ENCODE assay signal across 15 mouse cellular contexts in genomic region chr5:66417289-66417688, GRCm38 (mm10).
DNase-seq lines count a peak whose midpoint lies in the region; ATAC-seq lines count a peak whose summit lies in the region.
"Had no signal": no experiment of that assay in that cellular context is flagged by ENCODE, and none has a peak within 500 bp of the region (broad histone marks: within the 10 kb centered on the region; RNA-seq: fewer than 3 reads in every experiment).

No protein-coding gene starts in this region.

- H3K9me3 ChIP-seq in heart, embryonic 15.5 days (replicated peaks): no peaks in the 10 kb centered on the region
- no peaks in the 10 kb centered on the region for H3K9me3 ChIP-seq in midbrain, embryonic 15.5 days
- H3K9me3 ChIP-seq: embryonic facial prominence, embryonic 13.5 days; forebrain, embryonic 15.5 days; liver, embryonic 12.5 days had no signal

- H3K4me2 ChIP-seq in heart, embryonic 15.5 days: no peak overlapping the region
- H3K4me2 ChIP-seq in midbrain, embryonic 15.5 days: no peak overlapping the region
- H3K4me2 ChIP-seq: embryonic facial prominence, embryonic 13.5 days; forebrain, embryonic 15.5 days; liver, embryonic 12.5 days had no signal

- 31% methylated on average over 8 of the region's 8 CpGs for WGBS in heart, embryonic 15.5 days
- 61% methylated on average over 8 of the region's 8 CpGs for WGBS in midbrain, embryonic 15.5 days

- no peaks in the 10 kb centered on the region for H3K27me3 ChIP-seq in heart, embryonic 15.5 days
- no peaks in the 10 kb centered on the region for H3K27me3 ChIP-seq in midbrain, embryonic 15.5 days (replicated peaks)
- H3K27me3 ChIP-seq: embryonic facial prominence, embryonic 13.5 days; forebrain, embryonic 15.5 days; liver, embryonic 12.5 days had no signal

- H3K4me3 ChIP-seq in heart, embryonic 15.5 days: no peak overlapping the region
- H3K4me3 ChIP-seq in midbrain, embryonic 15.5 days: no peak overlapping the region
- H3K4me3 ChIP-seq: embryonic facial prominence, embryonic 13.5 days; forebrain, embryonic 15.5 days; liver, embryonic 12.5 days had no signal

- peak; percentile 72 for ATAC-seq in heart, embryonic 15.5 days (replicated peaks; ENCODE audit: insufficient number of reproducible peaks, insufficient read depth, low FRiP score, low read depth)
- no peak for ATAC-seq in midbrain, embryonic 15.5 days (replicated peaks)
- ATAC-seq: CD4-positive, CD25-positive, alpha-beta regulatory T cell, adult 4 months; forebrain, embryonic 15.5 days; liver, embryonic 12.5 days had no signal

- no peaks in the 10 kb centered on the region for H3K36me3 ChIP-seq in heart, embryonic 15.5 days
- no peaks in the 10 kb centered on the region for H3K36me3 ChIP-seq in midbrain, embryonic 15.5 days (replicated peaks)
- H3K36me3 ChIP-seq: embryonic facial prominence, embryonic 13.5 days; forebrain, embryonic 15.5 days; liver, embryonic 12.5 days had no signal

- peaks cover 24% of the 10 kb centered on the region for H3K4me1 ChIP-seq in heart, embryonic 15.5 days (replicated peaks)
- peaks cover 49% of the 10 kb centered on the region for H3K4me1 ChIP-seq in midbrain, embryonic 15.5 days
- H3K4me1 ChIP-seq: liver, embryonic 12.5 days had no signal

- no peak overlapping the region for H3K9ac ChIP-seq in heart, embryonic 15.5 days
- H3K9ac ChIP-seq in midbrain, embryonic 15.5 days: no peak overlapping the region
- H3K9ac ChIP-seq: embryonic facial prominence, embryonic 13.5 days; forebrain, embryonic 15.5 days; liver, embryonic 12.5 days had no signal

- peak; percentile 20 to 40 for DNase-seq in heart, adult 18-20 months
- no peak for DNase-seq in heart, adult 8-10 months (ENCODE audit: low spot score)
- peak; percentile 41 to 47 for DNase-seq in cerebellum, postnatal 10 days
- DNase-seq in adrenal gland, adult 8-10 months: no peak
- no peak for DNase-seq in kidney, postnatal 14 days
- DNase-seq in ovary, adult 18-20 months (ENCODE audit: low spot score): no peak
- DNase-seq: gastrocnemius, postnatal 36 days; kidney, adult 11 months; kidney, postnatal 4 days had no signal

- H3K27ac ChIP-seq in heart, embryonic 15.5 days: peak overlapping the region; percentile 43
- H3K27ac ChIP-seq in midbrain, embryonic 15.5 days: peak overlapping the region; percentile 42; the same call in 1 of the 2 replicates
- H3K27ac ChIP-seq: embryonic facial prominence, embryonic 13.5 days; forebrain, embryonic 15.5 days; liver, embryonic 12.5 days had no signal

Comparison
In these comparisons a context has a peak if more than half of its experiments do, and no peak if none do; other contexts are left out.
1. DNase-seq: peak in heart, adult 18-20 months (2 of 2) and cerebellum, postnatal 10 days (2 of 2); none in heart, adult 8-10 months (single experiment), adrenal gland, adult 8-10 months (single experiment), kidney, postnatal 14 days (single experiment) and ovary, adult 18-20 months (single experiment).